Mouse (Mus musculus) CD8-positive naive resting alpha-beta T cell, adult 2 months (primary cell): ENCODE data around the gene Tigd4.

Experiments
- DNase-seq, 2 experiments: peaks; one replicate each; pipeline ENCODE4 v3.0.0; 2022; ENCODE audit warnings: low read depth in 2 of 2, low spot score in 2 of 2

Gene Tigd4

DNA sequence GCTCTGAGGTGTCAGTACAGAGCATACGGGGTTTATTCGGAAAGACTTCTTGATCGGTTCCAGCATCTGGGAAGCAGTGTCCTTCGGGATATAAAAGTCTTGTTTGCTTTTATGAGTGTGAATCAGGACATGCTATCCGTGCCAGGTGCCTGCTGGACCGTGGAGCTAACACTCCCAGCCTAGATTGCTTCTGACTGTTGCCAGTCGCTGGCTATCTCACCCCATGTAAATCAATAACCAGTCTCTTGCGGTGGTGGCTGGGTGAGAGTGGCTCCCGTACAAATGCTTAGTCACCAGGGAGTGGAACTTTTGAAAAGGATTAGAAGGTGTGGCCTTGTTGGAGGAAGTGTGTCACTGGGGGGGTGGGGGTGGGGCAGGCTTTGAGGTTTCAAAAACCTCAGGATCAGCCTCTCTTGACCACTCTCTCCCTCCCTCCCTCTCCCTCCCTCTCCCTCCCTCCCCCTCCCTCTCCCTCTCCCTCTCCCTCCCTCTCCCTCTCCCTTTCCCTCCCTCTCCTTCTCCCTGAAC is 16.9 kb downstream of the Tigd4 start:
- DNase-seq = no peak

DNA sequence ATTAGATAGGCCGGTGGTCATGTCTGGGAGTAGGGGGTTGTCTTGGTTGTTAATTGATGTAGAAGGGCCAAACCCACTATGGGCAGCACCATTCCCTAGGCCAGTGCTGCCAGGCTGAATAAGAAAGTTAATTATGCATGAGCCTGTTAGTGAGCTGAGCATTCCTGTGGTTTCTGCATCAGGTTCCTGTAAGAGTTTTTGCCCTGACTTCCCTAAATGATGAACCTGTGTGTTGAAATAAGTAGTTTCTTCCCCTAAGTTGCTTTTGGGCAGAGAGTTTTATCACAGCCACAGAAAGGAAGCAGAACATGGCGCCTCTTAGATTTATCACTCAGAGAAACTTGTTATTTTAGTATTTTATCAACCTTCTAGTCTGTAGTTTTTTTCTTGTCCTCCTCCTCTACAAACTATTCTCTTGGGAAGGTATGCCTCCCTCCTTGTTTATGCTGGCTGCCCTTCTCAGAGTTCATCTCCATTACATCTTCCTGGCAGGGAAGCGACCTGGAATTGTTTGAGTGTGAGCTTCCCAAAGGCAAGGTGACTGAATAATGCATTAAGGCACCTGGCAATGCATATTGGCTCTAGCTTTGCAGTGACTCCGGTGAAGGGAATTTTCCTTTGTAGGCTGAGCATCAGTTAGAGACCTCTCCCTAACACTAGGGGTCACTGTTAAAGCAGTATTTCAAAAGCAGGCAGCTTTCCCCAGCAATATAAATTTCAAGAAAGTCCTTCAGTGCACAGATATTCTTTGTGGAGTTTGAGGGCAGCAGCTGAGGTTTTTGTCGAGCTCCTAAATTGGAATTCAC is 21.9 kb downstream of the Tigd4 start:
- peak in 1 of 2 experiments; percentile 31 for DNase-seq

DNA sequence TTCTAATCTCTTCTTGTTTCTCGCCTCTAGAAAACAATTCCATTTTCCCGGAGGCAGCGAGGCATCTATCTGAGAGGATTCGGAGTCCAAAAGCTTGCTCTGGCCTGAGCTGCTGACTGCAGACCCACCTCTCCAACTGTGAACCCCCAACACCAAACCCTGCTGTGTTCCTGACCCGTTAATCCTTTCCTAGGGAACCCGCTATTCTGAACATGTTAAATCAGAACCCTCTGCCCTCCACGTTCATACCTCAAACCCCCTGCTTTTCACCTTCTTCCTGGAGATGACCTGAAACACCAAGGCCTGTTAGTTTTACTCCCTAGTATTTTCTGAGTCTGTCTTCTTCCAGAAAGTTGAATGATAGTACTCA is 22.5 kb downstream of the Tigd4 start:
- DNase-seq = no peak

DNA sequence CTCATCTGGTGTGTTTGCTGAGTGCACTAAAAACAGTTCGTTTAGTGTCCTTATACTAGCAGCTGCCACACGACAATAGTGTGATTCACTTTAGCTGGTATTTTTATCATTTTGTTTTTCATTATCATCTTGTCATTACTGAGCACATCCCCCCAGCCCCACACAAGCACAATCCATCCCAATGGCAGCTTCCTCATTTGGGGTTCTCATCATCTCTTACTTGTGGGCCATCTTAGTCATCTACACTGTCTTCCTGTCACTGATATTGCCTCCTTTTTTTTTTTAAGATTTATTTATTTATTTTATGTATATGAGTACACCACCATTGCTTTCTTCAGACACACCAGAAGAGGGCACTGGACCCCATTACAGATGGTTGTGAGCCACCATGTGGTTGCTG is 25.3 kb downstream of the Tigd4 start:
- no peak for DNase-seq

DNA sequence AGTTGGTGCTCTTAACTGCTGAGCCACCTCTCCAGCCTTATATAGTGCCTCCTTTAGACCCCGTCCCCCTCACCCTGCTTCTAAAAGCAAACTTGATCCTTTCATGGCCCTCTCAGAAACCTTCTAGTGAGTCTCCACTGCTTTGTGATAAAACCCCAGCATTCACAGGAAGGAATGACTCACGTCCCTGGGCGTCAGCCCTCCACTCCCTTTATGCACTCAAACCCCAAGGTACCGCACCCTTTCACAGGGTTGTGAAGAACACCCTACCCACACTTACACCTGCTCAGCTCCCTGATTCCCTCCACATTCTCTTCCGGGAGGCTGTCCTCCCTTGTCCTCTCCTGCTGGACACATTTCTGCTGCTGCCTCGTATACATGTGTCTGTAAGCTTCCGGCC is 25.7 kb downstream of the Tigd4 start:
- DNase-seq = no peak

DNA sequence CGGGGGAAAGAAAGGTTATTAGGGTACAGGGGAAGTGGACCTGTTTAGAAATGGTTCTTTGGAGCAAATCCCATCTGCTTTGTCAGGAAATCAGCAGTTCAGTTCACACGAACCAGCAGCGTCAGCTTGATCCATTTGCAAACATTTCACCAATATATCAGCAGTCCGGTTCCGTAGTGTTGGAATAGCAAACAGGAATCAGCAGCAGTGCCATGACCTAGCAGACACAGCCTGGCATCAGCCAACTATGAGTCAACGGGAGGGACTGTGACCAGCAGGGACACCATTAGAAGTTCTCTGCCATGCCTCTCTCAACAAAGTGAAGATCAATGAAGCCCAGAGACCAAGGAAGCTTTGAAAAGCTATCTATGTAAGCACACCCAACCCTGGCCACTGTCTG is 26.4 kb downstream of the Tigd4 start:
- DNase-seq = no peak

DNA sequence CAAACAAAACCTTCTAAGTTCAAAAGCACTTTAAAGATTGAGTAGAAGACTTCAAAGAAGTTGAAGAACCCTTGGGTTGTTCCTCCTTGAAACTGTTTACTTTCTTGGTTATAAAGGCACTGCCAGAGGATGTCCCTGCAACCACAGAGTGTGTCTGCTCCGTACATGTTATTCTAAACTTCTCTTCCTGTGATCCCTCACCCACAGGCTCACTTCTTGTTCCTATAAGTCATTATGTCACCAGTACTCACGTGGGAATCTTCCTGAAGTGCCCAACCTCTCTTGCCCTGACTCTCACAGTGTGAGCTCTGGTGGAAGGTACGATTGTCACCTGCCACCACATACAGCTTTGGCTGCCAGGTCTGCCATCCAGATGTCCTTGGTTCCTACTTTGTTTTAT is 28.7 kb downstream of the Tigd4 start:
- peak; percentile 9 to 29 for DNase-seq

DNA sequence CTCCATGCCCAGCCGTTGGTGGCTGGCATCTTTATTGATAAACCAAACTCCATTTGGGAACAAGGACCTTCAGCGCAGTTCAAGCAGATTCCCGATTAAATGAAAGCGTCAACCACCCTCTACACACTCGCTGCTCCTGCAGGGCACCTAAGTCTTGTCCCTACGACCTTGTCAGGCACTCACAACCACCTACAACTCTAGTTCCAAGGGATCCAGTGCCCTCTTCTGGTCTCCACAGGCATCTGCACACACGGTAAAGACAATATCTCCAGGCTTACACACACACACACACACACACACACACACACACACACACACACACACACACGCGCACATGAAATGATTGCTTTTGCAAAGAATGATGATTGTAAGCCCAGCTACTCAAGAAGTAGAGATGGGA is 38.2 kb downstream of the Tigd4 start:
- no peak for DNase-seq

DNA sequence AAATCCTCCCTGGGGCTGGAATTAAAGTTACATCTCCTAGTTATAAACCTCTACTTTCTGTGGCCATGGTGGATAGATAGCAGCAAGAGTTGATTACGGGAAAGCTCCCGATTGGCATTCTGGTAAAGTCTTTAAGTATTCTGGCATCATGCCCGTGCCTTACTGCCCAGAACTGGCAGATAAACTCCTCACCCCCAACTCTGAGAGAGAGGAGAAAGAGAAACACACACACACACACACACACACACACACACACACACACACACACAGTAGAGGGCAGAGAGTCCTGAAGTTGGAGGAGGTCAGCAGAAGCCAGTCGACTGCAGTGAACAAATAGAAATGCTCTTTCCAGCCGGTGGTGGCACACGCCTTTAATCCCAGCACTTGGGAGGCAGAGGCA is 43.7 kb downstream of the Tigd4 start:
- DNase-seq = no peak

DNA sequence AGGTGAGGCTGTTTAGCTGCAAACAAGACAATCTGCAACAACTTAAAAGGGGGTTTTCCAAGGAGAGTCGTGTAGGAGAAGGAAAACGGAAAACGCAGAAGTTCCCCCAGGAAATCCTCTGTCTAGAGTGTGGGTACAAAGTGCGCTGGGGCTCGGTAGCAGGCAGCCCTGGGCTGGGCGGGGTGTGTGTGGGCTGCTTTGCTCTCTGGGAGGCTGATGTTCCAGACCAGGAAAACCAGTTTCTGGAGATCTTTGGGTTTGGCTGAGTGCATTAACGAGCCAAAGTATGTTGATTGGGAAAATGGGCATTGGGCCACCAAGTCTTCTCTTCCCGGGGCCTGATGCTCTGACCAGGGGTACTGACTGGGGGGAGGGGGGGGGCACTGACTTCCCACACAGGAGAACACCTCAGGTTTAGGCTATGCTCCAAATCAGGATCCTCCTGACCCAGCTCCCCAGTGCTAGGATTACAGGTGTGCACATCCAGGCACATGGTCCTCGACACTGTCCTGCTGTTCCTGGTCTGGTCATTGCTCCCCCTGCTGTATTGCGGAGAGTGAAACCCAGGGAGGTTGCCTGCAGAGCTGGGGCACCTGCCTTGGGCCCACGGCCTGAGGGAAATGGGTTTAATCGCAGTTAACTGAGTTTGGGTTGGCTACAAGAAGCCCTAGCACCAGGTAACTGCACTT is 44.7 kb downstream of the Tigd4 start:
- DNase-seq = no peak

DNA sequence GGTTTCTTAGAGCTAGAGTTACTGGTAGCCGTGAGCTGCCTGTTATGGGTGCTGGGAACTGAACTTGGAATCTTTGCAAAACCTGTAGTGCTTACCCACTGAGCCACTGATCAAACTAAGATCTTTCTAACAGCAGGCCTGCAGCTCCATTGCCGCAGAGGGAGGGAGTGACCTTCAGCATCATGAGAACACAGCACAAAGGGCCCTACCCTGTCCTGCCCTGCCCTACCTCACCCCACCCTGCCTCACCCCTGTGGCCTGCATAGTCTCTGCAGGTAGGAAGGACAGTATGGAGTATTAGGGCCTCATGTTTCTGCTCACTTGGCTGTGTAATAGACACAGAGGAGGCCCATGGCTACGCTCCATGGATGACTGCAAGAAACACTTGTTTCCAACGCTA is 45.5 kb downstream of the Tigd4 start:
- no peak for DNase-seq

DNA sequence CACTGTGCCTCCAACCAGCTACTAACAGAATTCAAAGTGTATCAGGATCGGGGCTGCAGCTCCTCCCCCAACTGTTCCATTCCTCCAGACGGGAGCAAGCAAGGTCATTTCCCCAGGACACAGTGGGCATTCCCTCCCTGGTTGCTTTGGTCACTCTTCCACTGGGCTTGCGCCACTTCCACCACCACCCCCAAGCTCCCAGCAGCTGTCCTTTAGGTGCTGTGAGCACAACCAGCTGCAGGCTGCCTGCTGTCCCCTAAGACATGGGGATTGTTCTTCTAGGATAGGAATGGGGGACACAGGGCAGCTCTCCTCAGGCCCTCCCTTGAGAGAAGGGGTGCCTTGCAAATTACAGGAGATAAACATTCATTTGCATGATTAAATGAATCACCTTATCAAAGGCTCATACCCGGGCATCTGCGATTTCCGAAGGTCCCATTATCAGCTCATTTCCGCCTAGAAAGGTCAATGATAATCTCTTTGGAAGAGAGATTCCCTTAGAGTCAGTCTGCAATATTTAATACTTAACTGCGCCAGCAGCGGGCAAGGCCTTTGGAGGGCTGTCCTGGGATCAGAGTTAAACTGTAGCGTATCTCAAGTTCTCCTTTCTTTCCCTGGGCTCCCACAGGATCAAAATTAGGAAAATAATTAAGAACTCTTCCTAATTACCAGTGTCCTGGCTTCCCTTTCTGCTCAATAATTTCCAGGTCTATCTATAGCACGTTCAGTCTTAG is 46.6 kb downstream of the Tigd4 start:
- no peak for DNase-seq

DNA sequence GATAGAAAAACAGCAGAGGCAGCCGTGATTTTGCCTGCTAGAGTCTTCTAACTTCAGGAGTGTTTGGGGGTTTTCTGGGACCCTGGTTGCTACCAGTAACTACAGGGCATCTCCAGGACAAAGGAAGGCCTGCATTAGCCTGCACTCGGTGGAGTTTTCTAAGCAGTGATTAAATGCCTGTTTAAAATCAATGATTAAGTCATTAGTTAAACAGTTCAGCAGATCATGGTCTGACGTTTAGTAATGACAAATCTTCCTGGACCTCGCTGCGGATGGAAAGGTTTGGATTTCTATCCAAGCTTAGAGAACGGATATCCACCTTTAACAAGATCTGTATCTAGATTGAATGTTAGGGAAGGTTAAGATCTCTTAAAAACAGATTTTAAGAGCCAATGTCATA is 47.2 kb downstream of the Tigd4 start:
- no peak for DNase-seq

DNA sequence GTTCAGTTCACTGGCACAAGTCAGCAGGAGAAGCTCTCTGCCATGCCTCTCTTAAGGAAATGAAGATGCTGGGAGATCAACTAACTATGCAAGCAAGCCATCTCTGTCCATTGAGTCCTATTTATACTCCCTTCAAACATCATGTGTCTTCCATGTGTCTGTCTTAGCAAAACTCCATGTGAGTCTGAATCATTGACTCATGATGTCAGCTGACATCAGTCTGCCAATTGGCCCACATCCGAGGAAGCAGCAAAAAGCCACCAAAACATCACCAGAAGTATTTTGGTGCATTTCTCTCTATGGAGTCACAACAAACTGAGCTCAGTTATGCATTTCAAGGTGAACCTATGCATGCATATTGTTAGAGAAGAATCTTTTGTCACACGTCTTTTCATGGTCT is 48.0 kb downstream of the Tigd4 start:
- no peak for DNase-seq

DNA sequence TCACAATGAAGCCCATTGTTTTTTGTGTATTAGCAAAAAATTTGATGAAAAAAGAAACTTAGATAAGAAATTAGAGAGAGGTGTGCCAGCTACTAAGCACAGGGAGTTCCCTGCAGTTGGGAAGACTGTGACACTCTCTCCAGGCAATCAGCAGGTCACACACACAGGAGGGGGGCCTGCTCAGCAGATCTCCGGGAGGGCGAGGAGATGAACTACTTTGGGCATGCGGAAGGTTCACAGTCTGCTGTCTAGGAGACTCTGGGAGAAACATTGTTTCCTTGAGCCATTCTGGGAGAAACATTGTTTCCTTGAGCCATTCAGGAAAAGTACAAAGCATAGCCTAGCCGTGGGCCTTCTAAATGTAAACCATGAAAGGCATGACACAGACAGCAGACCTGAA is 49.6 kb downstream of the Tigd4 start:
- DNase-seq = no peak

DNA sequence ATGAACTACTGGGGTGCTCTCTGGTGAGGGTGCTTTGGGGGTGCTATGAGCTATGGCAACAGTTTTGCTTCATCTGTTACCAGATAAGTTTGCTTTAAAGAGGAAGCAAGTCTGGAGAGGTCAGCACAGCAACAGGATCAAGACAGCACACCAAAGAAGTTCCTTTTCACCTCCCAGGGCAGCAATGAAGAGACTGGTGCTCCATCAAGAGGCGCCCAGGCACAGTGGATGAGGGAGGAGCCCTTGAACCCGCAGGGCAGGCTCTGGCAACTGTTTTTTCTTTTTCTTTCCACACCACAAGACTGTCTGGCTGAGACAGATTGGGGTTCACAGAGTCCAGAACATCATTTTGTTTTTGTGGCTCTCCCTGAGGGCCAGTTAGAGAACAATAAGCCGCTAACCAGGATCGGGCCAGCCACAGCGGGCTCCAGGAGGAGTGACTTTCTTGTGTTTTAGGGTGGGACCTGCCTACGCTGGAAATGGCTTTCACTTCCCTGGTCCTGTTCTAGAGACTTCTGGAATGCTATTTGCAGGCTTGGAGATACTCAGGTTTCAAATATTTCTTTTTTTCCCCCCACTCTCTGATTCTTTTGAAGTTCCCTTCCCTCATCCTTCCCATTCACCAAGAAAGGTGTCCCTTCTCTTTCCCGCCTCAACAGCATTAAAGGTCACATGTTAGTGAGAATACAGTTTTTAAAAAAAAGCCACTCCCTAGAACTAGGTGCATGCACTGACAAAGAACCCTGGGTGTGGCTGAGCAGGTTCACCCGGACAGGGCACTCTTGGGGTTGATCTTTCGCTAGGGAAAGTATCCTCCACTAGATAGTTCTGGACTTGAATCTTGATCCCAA is 52.0 kb downstream of the Tigd4 start:
- DNase-seq = no peak

DNA sequence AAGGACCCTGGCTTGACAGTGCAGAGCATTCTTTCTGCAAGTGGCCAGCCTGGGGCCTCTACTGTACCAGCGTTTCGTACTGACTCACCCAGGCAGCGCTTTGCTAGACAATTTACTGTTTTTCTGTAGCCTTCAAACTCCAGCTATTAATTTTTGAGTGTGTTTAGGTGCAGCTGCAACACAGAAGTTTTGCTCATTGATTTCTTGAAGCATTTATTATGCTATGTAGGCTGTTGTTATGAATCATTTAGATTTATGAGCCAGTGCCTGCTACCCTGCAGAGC is 52.6 kb downstream of the Tigd4 start:
- no peak for DNase-seq

DNA sequence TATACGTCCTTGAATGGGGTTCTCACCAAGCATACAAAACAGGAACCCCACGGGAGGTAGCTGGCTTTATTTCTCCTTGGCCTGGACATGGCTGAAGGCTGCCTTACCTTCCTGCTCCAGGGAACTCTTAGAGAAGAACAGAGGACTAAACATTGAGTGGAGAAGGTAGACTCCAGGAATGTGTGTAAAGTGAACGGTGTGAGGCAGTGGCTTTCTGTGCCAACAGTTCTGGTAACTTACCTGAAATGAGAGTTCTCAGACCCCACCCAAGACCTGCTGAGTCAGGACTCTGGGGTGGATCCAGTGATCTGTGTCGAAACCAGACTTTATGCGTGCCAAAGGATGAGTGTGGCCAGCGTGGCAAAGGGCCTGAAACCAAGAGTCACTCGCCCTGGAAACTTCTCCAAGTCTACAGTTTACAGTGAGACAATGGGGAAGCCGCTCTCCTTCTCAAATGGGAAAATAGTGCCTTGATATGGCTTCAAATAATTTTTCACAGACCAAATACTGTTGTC is 53.0 kb downstream of the Tigd4 start:
- no peak for DNase-seq
